18 mouse cellular contexts compared by ENCODE assay signal in genomic region chr12:31299126-31299525, GRCm38 (mm10). TPM values are rescaled to one million over a fixed set of nuclear protein-coding genes. Genes with fewer than 3 reads are reported as not detected.
"Had no signal": no experiment of that assay in that cellular context is flagged by ENCODE, and none has a peak within 500 bp of the region (broad histone marks: within the 10 kb centered on the region; RNA-seq: fewer than 3 reads in every experiment).

No protein-coding gene starts in this region.

- H3K4me1 ChIP-seq: liver, embryonic 15.5 days; megakaryocyte, embryonic 14.5 days; neural tube, embryonic 12.5 days had no signal

- H3K36me3 ChIP-seq: liver, embryonic 15.5 days; midbrain, embryonic 15.5 days; neural tube, embryonic 12.5 days had no signal

- DNase-seq: kidney, postnatal 14 days; lung, adult 2 months; thymus, postnatal 4 days had no signal

- H3K9ac ChIP-seq: liver, embryonic 15.5 days; midbrain, embryonic 15.5 days; neural tube, embryonic 12.5 days had no signal

- H3K9me3 ChIP-seq: limb, embryonic 10.5 days; liver, embryonic 15.5 days; midbrain, embryonic 15.5 days; neural tube, embryonic 12.5 days had no signal

- ATAC-seq: midbrain, embryonic 15.5 days had no signal

- H3K27ac ChIP-seq: left cerebral cortex, adult 2 months; limb, embryonic 10.5 days; liver, embryonic 15.5 days; macrophage; midbrain, embryonic 15.5 days; neural tube, embryonic 12.5 days; stomach, postnatal 0 days had no signal

- H3K27me3 ChIP-seq: liver, embryonic 15.5 days; midbrain, embryonic 15.5 days; neural tube, embryonic 12.5 days had no signal

- H3K4me3 ChIP-seq: left cerebral cortex, adult 2 months; limb, embryonic 10.5 days; liver, embryonic 15.5 days; megakaryocyte, embryonic 14.5 days; midbrain, embryonic 15.5 days; neural tube, embryonic 12.5 days had no signal

- H3K4me2 ChIP-seq: liver, embryonic 11.5 days; liver, embryonic 15.5 days; midbrain, embryonic 11.5 days; midbrain, embryonic 15.5 days; neural tube, embryonic 12.5 days had no signal

RNA-seq across cellular contexts. Expression of gene Gm6993, which starts 58.6 kb away (rescaled TPM):
- total RNA-seq: layer of hippocampus, postnatal 25 days; left cerebral cortex, adult 2 months; left cerebral cortex, postnatal 14 days; monocyte, adult 5-6 weeks; neutrophil, adult 5-6 weeks had no signal
- polyA plus RNA-seq: limb, embryonic 10.5 days; limb, embryonic 14.5 days; liver, embryonic 11.5 days; liver, embryonic 15.5 days; lung, adult 2 months; macrophage; midbrain, embryonic 11.5 days; midbrain, embryonic 15.5 days; neural tube, embryonic 12.5 days; stomach, postnatal 0 days had no signal
